Mouse (Mus musculus) testis, adult 2 months (tissue): ENCODE measurements around the gene Cmss1.

ENCODE experiments used
- CTCF ChIP-seq: fragments of 200-500 bp; IDR thresholded peaks from 2 replicates; pipeline ENCODE4 v1.5.1; 2012; ENCODE audit warnings: low read depth, mild to moderate bottlenecking, inconsistent platforms, low read length, moderate library complexity; ENCODE audit not compliant: control insufficient read depth, insufficient read depth, insufficient replicate concordance
- POLR2A ChIP-seq: fragments of 200-500 bp; IDR thresholded peaks from 2 replicates; pipeline ENCODE4 v1.6.1; 2012; ENCODE audit warnings: low read depth, mild to moderate bottlenecking, inconsistent platforms, low read length, moderate library complexity; ENCODE audit not compliant: control insufficient read depth

GRCm38 (mm10) chr16:57423001-57423800, 183.5 kb downstream of the Cmss1 start:
- TF ChIP-seq CTCF (no peak), POLR2A (no peak)
